In the genomic region with DNA sequence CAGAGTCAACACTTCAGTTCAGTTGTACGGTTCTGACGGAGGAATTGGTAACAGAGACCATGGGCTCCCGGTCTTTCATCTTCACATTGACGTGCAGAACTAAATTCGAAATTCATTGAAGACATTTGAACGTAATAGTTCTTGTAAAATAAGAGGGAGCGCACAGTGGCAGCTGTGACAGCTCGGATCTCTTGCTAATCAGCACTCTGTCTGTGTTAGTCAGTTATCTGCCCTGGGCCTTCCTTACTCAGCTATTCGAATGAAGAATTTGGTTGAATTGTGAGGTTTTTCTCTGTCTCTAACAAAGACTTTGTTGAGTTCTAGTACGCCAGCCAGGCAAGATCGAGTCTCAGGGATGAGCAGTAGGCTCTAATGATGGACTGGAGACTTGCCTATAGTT, we compare ENCODE assay signal across 13 mouse cellular contexts. TPM values are rescaled to one million over a fixed set of nuclear protein-coding genes. Genes with fewer than 3 reads are reported as not detected.
DNase-seq lines count a peak whose midpoint lies in the region; ATAC-seq and TF ChIP-seq lines count a peak whose summit lies in the region.
"Had no signal": no experiment of that assay in that cellular context is flagged by ENCODE, and none has a peak within 500 bp of the region (broad histone marks: within the 10 kb centered on the region; RNA-seq: fewer than 3 reads in every experiment).

No protein-coding gene starts in this region.

- ATAC-seq in hindbrain, embryonic 13.5 days (ENCODE audit: low FRiP score) = no peak
- ATAC-seq in neural tube, embryonic 13.5 days (ENCODE audit: low read depth) = no peak

- H3K36me3 ChIP-seq in hindbrain, embryonic 13.5 days = no peaks in the 10 kb centered on the region
- no peaks in the 10 kb centered on the region for H3K36me3 ChIP-seq in neural tube, embryonic 13.5 days
- H3K36me3 ChIP-seq: embryonic facial prominence, embryonic 12.5 days; heart, embryonic 10.5 days; limb, embryonic 12.5 days had no signal

- peak overlapping the region; percentile 100 for H3K4me3 ChIP-seq in cerebellum, adult 2 months (replicated peaks; ENCODE audit: insufficient read depth, low read depth, low read length)
- peak overlapping the region; percentile 89 for H3K4me3 ChIP-seq in left cerebral cortex, adult 2 months
- peak overlapping the region; percentile 92; the same call in 1 of the 2 replicates for H3K4me3 ChIP-seq in hindbrain, embryonic 13.5 days
- H3K4me3 ChIP-seq in neural tube, embryonic 13.5 days = peak overlapping the region; percentile 92
- H3K4me3 ChIP-seq: embryonic facial prominence, embryonic 12.5 days; heart, embryonic 10.5 days; limb, embryonic 12.5 days had no signal

- H3K4me1 ChIP-seq in cerebellum, adult 2 months (ENCODE audit: control insufficient read depth, insufficient read depth, low read length) = peaks cover 20% of the 10 kb centered on the region
- peaks cover 55% of the 10 kb centered on the region for H3K4me1 ChIP-seq in hindbrain, embryonic 13.5 days (replicated peaks)
- peaks cover 60% of the 10 kb centered on the region for H3K4me1 ChIP-seq in neural tube, embryonic 13.5 days (replicated peaks)

- H3K9ac ChIP-seq in hindbrain, embryonic 13.5 days = peak overlapping the region; percentile 96; the same call in 1 of the 2 replicates
- H3K9ac ChIP-seq in neural tube, embryonic 13.5 days = peak overlapping the region; percentile 94
- H3K9ac ChIP-seq: limb, embryonic 12.5 days had no signal

- H3K27me3 ChIP-seq in cerebellum, adult 2 months (ENCODE audit: control insufficient read depth, insufficient read depth, low read length) = no peaks in the 10 kb centered on the region
- H3K27me3 ChIP-seq in hindbrain, embryonic 13.5 days = 0 out of 2 replicates have a peak, but pooled peaks cover 6% of the 10 kb centered on the region
- H3K27me3 ChIP-seq in neural tube, embryonic 13.5 days = no peaks in the 10 kb centered on the region

- DNase-seq in cerebellum, adult 2 months = peak in 1 of 2 experiments; percentile 38
- DNase-seq in cerebellum, postnatal 4 days (ENCODE audit: low spot score in 2 of 2) = no peak
- DNase-seq in left cerebral cortex, adult 2 months (ENCODE audit: extremely low spot score in 1 of 2, low spot score in 2 of 2) = no peak
- no peak for DNase-seq in left cerebral cortex, adult 9 months (ENCODE audit: low spot score in 2 of 2)
- DNase-seq in retina, embryonic 14.5 days (ENCODE audit: low spot score) = no peak
- no peak for DNase-seq in layer of hippocampus, postnatal 14 days (ENCODE audit: low spot score in 2 of 2)
- DNase-seq: lung, postnatal 4 days; thymus, adult 18-20 months had no signal

- TF ChIP-seq POLR2A in cerebellum, adult 2 months (IDR thresholded peaks at IDR 0.05; ENCODE audit: borderline replicate concordance, insufficient read depth, low read length) = no peak

- peak overlapping the region; percentile 69 for H3K4me2 ChIP-seq in hindbrain, embryonic 13.5 days
- H3K4me2 ChIP-seq in neural tube, embryonic 13.5 days = peak overlapping the region; percentile 80

- no peaks in the 10 kb centered on the region for H3K9me3 ChIP-seq in hindbrain, embryonic 13.5 days
- no peaks in the 10 kb centered on the region for H3K9me3 ChIP-seq in neural tube, embryonic 13.5 days
- H3K9me3 ChIP-seq: embryonic facial prominence, embryonic 12.5 days; heart, embryonic 10.5 days; limb, embryonic 12.5 days had no signal

- no peak overlapping the region for H3K27ac ChIP-seq in cerebellum, adult 2 months (ENCODE audit: insufficient read depth, low read length)
- peak overlapping the region; percentile 95 for H3K27ac ChIP-seq in left cerebral cortex, adult 2 months
- H3K27ac ChIP-seq in hindbrain, embryonic 13.5 days = 0 out of 2 replicates have a peak overlapping the region, but pooled peaks have one; percentile 0
- H3K27ac ChIP-seq in neural tube, embryonic 13.5 days (replicated peaks) = no peak overlapping the region
- H3K27ac ChIP-seq: embryonic facial prominence, embryonic 12.5 days; heart, embryonic 10.5 days; limb, embryonic 12.5 days had no signal

- WGBS in cerebellum, adult 2 months = 39% methylated on average over 11 of the region's 11 CpGs
- WGBS in hindbrain, embryonic 13.5 days = 66% methylated on average over 11 of the region's 11 CpGs
- 65% methylated on average over 11 of the region's 11 CpGs for WGBS in neural tube, embryonic 13.5 days

- no peak for TF ChIP-seq CTCF in cerebellum, adult 2 months (IDR thresholded peaks at IDR 0.05; ENCODE audit: borderline replicate concordance, insufficient read depth, low read depth, low read length)
- TF ChIP-seq CTCF in left cerebral cortex, adult 2 months (IDR thresholded peaks at IDR 0.05) = no peak

- intact Hi-C loops in left cerebral cortex, adult 2 months (cut with DNase I) = loop anchor here (5.0 to 10.0 kb wide), 2 partner anchors 118 to 360 kb away; no protein-coding TSS in a partner anchor

RNA-seq across cellular contexts. Expression of a gene that starts 3.1 kb away (rescaled TPM):
- polyA plus RNA-seq in cerebellum, adult 2 months (2012; rRNA removed) = 166 TPM in 2 replicates
- total RNA-seq in left cerebral cortex, adult 2 months (2021) = 100 to 1,000 TPM; 242 to 281 TPM
- polyA plus RNA-seq in hindbrain, embryonic 13.5 days (2015; fragmentation: Nextera tagmentation; extraction: Ambion mirVana) = 89.1 and 97.0 TPM in 2 replicates
- polyA plus RNA-seq in neural tube, embryonic 13.5 days (2015; fragmentation: Nextera tagmentation; extraction: Ambion mirVana) = 101 and 102 TPM in 2 replicates
- total RNA-seq in layer of hippocampus, postnatal 14 days (2021) = 100 to 1,000 TPM; 172 TPM

Comparison
In these comparisons a context has a peak if more than half of its experiments do, and no peak if none do; other contexts are left out.
1. H3K27ac ChIP-seq: peak in left cerebral cortex, adult 2 months (single experiment) and hindbrain, embryonic 13.5 days (single experiment); none in cerebellum, adult 2 months (single experiment) and neural tube, embryonic 13.5 days (single experiment).
2. Peak in every context shown above with its lines, with median percentiles within 50 percentile points of each other: H3K4me3 ChIP-seq.